In genomic region chr6:58964565-58964964, GRCm38 (mm10) we compare ENCODE assay signal across 19 mouse cellular contexts. TPM values are rescaled to one million over a fixed set of nuclear protein-coding genes. Genes with fewer than 3 reads are reported as not detected.
DNase-seq lines count a peak whose midpoint lies in the region; ATAC-seq and TF ChIP-seq lines count a peak whose summit lies in the region.
"Had no signal": no experiment of that assay in that cellular context is flagged by ENCODE, and none has a peak within 500 bp of the region (broad histone marks: within the 10 kb centered on the region; RNA-seq: fewer than 3 reads in every experiment).

No protein-coding gene starts in this region.

- H3K4me1 ChIP-seq in cerebellum, adult 2 months (ENCODE audit: control insufficient read depth, insufficient read depth, low read length) = peaks cover 5% of the 10 kb centered on the region
- H3K4me1 ChIP-seq in hindbrain, postnatal 0 days (ENCODE audit: insufficient read depth, low read length) = peaks cover 8% of the 10 kb centered on the region; the same call in 1 of the 2 replicates
- peaks cover 6% of the 10 kb centered on the region for H3K4me1 ChIP-seq in hindbrain, embryonic 16.5 days (ENCODE audit: control insufficient read depth, insufficient read depth, low read depth, low read length)
- H3K4me1 ChIP-seq in neural tube, embryonic 12.5 days = peaks cover 11% of the 10 kb centered on the region; the same call in 1 of the 2 replicates

- ATAC-seq in hindbrain, postnatal 0 days = peak; percentile 16; the same call in 1 of the 2 replicates
- ATAC-seq in hindbrain, embryonic 16.5 days = no peak; the same call in 1 of the 2 replicates
- peak; percentile 34; the same call in 1 of the 2 replicates for ATAC-seq in neural tube, embryonic 12.5 days (ENCODE audit: low FRiP score, low read depth)
- ATAC-seq: forebrain, embryonic 16.5 days had no signal

- peak overlapping the region; percentile 99 for H3K27ac ChIP-seq in cerebellum, adult 2 months (ENCODE audit: insufficient read depth, low read length)
- peak overlapping the region; percentile 46; the same call in 1 of the 2 replicates for H3K27ac ChIP-seq in hindbrain, postnatal 0 days
- no peak overlapping the region for H3K27ac ChIP-seq in hindbrain, embryonic 16.5 days (ENCODE audit: low read depth, low read length)
- no peak overlapping the region for H3K27ac ChIP-seq in neural tube, embryonic 12.5 days
- H3K27ac ChIP-seq: embryonic facial prominence, embryonic 13.5 days; forebrain, embryonic 12.5 days; intestine, embryonic 15.5 days had no signal

- H3K36me3 ChIP-seq in hindbrain, postnatal 0 days (ENCODE audit: insufficient read depth, low read length) = no peaks in the 10 kb centered on the region
- no peaks in the 10 kb centered on the region; the same call in 1 of the 2 replicates for H3K36me3 ChIP-seq in hindbrain, embryonic 16.5 days (ENCODE audit: control insufficient read depth, insufficient read depth, low read length)
- no peaks in the 10 kb centered on the region for H3K36me3 ChIP-seq in neural tube, embryonic 12.5 days
- H3K36me3 ChIP-seq: embryonic facial prominence, embryonic 13.5 days; forebrain, embryonic 12.5 days; heart, embryonic 12.5 days; hindbrain, embryonic 10.5 days; intestine, embryonic 15.5 days had no signal

- TF ChIP-seq CTCF in cerebellum, adult 2 months (IDR thresholded peaks at IDR 0.05; ENCODE audit: borderline replicate concordance, insufficient read depth, low read depth, low read length) = no peak
- no peak for TF ChIP-seq CTCF in hindbrain, postnatal 0 days (IDR thresholded peaks at IDR 0.05; ENCODE audit: low read depth)

- H3K4me2 ChIP-seq in hindbrain, postnatal 0 days (ENCODE audit: low read depth, low read length) = peak overlapping the region; percentile 33; the same call in 1 of the 2 replicates
- H3K4me2 ChIP-seq in hindbrain, embryonic 16.5 days (ENCODE audit: low read length) = no peak overlapping the region
- no peak overlapping the region for H3K4me2 ChIP-seq in neural tube, embryonic 12.5 days (replicated peaks)
- H3K4me2 ChIP-seq: forebrain, embryonic 12.5 days had no signal

- H3K4me3 ChIP-seq in cerebellum, adult 2 months (replicated peaks; ENCODE audit: insufficient read depth, low read depth, low read length) = peak overlapping the region; percentile 47
- no peak overlapping the region for H3K4me3 ChIP-seq in hindbrain, postnatal 0 days (ENCODE audit: low read length)
- H3K4me3 ChIP-seq in hindbrain, embryonic 16.5 days (ENCODE audit: low read length) = no peak overlapping the region
- no peak overlapping the region for H3K4me3 ChIP-seq in neural tube, embryonic 12.5 days
- H3K4me3 ChIP-seq: embryonic facial prominence, embryonic 13.5 days; forebrain, embryonic 12.5 days; heart, embryonic 12.5 days; hindbrain, embryonic 10.5 days; intestine, embryonic 15.5 days had no signal

- peak in 1 of 2 experiments; percentile 52 for DNase-seq in cerebellum, adult 2 months
- DNase-seq in cerebellum, adult 11 months = no peak
- DNase-seq in hindbrain, postnatal 0 days (ENCODE audit: low spot score) = no peak
- DNase-seq in neural tube, embryonic 10.5 days (ENCODE audit: extremely low spot score, low spot score) = no peak
- DNase-seq in retina, postnatal 1 day = no peak
- DNase-seq: adrenal gland, adult 2 months; adrenal gland, postnatal 25 days; gastrocnemius, adult 2 months; gastrocnemius, postnatal 25 days; kidney, adult 18-20 months had no signal

- H3K9ac ChIP-seq in hindbrain, postnatal 0 days (replicated peaks; ENCODE audit: low read length) = no peak overlapping the region; the same call in 1 of the 2 replicates
- H3K9ac ChIP-seq in hindbrain, embryonic 16.5 days (ENCODE audit: low read depth, low read length) = no peak overlapping the region
- H3K9ac ChIP-seq in neural tube, embryonic 12.5 days = no peak overlapping the region
- H3K9ac ChIP-seq: embryonic facial prominence, embryonic 13.5 days; forebrain, embryonic 12.5 days; heart, embryonic 12.5 days; intestine, embryonic 15.5 days had no signal

- H3K27me3 ChIP-seq in cerebellum, adult 2 months (ENCODE audit: control insufficient read depth, insufficient read depth, low read length) = no peaks in the 10 kb centered on the region
- no peaks in the 10 kb centered on the region for H3K27me3 ChIP-seq in hindbrain, postnatal 0 days (ENCODE audit: insufficient read depth, low read length)
- no peaks in the 10 kb centered on the region for H3K27me3 ChIP-seq in hindbrain, embryonic 16.5 days (replicated peaks; ENCODE audit: control insufficient read depth, insufficient read depth, low read length)
- H3K27me3 ChIP-seq in neural tube, embryonic 12.5 days (replicated peaks) = no peaks in the 10 kb centered on the region
- H3K27me3 ChIP-seq: embryonic facial prominence, embryonic 13.5 days; forebrain, embryonic 12.5 days; heart, embryonic 12.5 days; intestine, embryonic 15.5 days had no signal

- H3K9me3 ChIP-seq in hindbrain, postnatal 0 days (ENCODE audit: low read length) = no peaks in the 10 kb centered on the region
- H3K9me3 ChIP-seq in hindbrain, embryonic 16.5 days (ENCODE audit: control insufficient read depth, low read length) = no peaks in the 10 kb centered on the region
- no peaks in the 10 kb centered on the region for H3K9me3 ChIP-seq in neural tube, embryonic 12.5 days
- H3K9me3 ChIP-seq: embryonic facial prominence, embryonic 13.5 days; forebrain, embryonic 12.5 days; heart, embryonic 12.5 days; hindbrain, embryonic 10.5 days; intestine, embryonic 15.5 days had no signal

- TF ChIP-seq POLR2A in cerebellum, adult 2 months (IDR thresholded peaks at IDR 0.05; ENCODE audit: borderline replicate concordance, insufficient read depth, low read length) = no peak

RNA-seq across cellular contexts. Expression of gene Nap1l5, which starts 57.7 kb away (rescaled TPM):
- polyA plus RNA-seq in cerebellum, adult 2 months (2012; rRNA removed) = 648 and 689 TPM in 2 replicates
- total RNA-seq in hindbrain, postnatal 0 days (2014; rRNA removed) = 169 and 202 TPM in 2 replicates
- polyA plus RNA-seq in hindbrain, postnatal 0 days (2015; fragmentation: Nextera tagmentation; extraction: Ambion mirVana) = 670 and 683 TPM in 2 replicates
- polyA plus RNA-seq in hindbrain, embryonic 16.5 days (2015; fragmentation: Nextera tagmentation; extraction: Ambion mirVana) = 412 and 507 TPM in 2 replicates
- 67.1 and 72.7 TPM in 2 replicates for polyA plus RNA-seq in neural tube, embryonic 12.5 days (2016; fragmentation: Nextera tagmentation; extraction: Ambion mirVana)
- total RNA-seq: granulocyte monocyte progenitor cell, adult 5-6 weeks had no signal

RNA-seq across cellular contexts. Expression of gene Fam13a, which starts 59.8 kb away (rescaled TPM):
- polyA plus RNA-seq in cerebellum, adult 2 months (2012; rRNA removed) = 23.4 and 23.5 TPM in 2 replicates
- 2.9 and 5.1 TPM in 2 replicates for total RNA-seq in hindbrain, postnatal 0 days (2014; rRNA removed)
- polyA plus RNA-seq in hindbrain, postnatal 0 days (2015; fragmentation: Nextera tagmentation; extraction: Ambion mirVana) = 14.3 and 14.4 TPM in 2 replicates
- polyA plus RNA-seq in hindbrain, embryonic 16.5 days (2015; fragmentation: Nextera tagmentation; extraction: Ambion mirVana) = 11.2 and 16.3 TPM in 2 replicates
- polyA plus RNA-seq in neural tube, embryonic 12.5 days (2016; fragmentation: Nextera tagmentation; extraction: Ambion mirVana) = 4.5 and 5.7 TPM in 2 replicates

Comparison
In these comparisons a context has a peak if more than half of its experiments do, and no peak if none do; other contexts are left out.
1. H3K27ac ChIP-seq: peak in cerebellum, adult 2 months (single experiment) and hindbrain, postnatal 0 days (single experiment); none in hindbrain, embryonic 16.5 days (single experiment) and neural tube, embryonic 12.5 days (single experiment).